Mouse (Mus musculus) kidney, embryonic 14.5 days (tissue): ENCODE measurements around the gene Nat8f2. TPM values are rescaled to one million over a fixed set of nuclear protein-coding genes. Genes with fewer than 3 reads are reported as not detected.
A peak's percentile ranks its signal among the peaks of the same experiment; 100 is the strongest.
"Not testable (repeated sequence)": the region's sequence is repeated elsewhere in the genome, so short reads cannot be mapped to it uniquely, and the experiment has no call there.

Experiments
- ATAC-seq: fragments of 200-750 bp; cut with Nextera tagmentation; 2 replicates; pipeline ENCODE4 v1.8.0; 2017; ENCODE audit warnings: moderate number of reproducible peaks, mild to moderate bottlenecking, moderate TSS enrichment, moderate library complexity; ENCODE audit not compliant: low FRiP score, low TSS enrichment
- H3K27ac ChIP-seq: fragments of 300-500 bp; sonication (generic); 2 replicates; pipeline ENCODE4 v1.5.1; 2014; ENCODE audit warnings: low read depth, mild to moderate bottlenecking, low read length, moderate library complexity, mixed read lengths
- H3K27me3 ChIP-seq: fragments of 300-500 bp; sonication (generic); 2 replicates; pipeline ENCODE4 v1.6.1; 2014; ENCODE audit warnings: mild to moderate bottlenecking, low read length; ENCODE audit not compliant: control insufficient read depth, insufficient read depth
- H3K36me3 ChIP-seq: fragments of 300-500 bp; sonication (generic); 2 replicates; pipeline ENCODE4 v1.6.1; 2014; ENCODE audit warnings: low read length, mixed read lengths; ENCODE audit not compliant: control insufficient read depth, insufficient read depth
- H3K4me1 ChIP-seq: fragments of 300-500 bp; sonication (generic); 2 replicates; pipeline ENCODE4 v1.6.1; 2014; ENCODE audit warnings: low read length, mixed read lengths; ENCODE audit not compliant: control insufficient read depth, insufficient read depth
- H3K4me2 ChIP-seq: fragments of 300-500 bp; sonication (generic); replicated peaks from 2 replicates; pipeline ENCODE4 v1.6.1; 2014; ENCODE audit warnings: low read depth, mild to moderate bottlenecking, low read length
- H3K4me3 ChIP-seq: fragments of 300-500 bp; sonication (generic); 2 replicates; pipeline ENCODE4 v1.5.1; 2014; ENCODE audit warnings: mild to moderate bottlenecking, low read length
- H3K9ac ChIP-seq: fragments of 300-500 bp; sonication (generic); 2 replicates; pipeline ENCODE4 v1.6.1; 2014; ENCODE audit warnings: low read depth, mild to moderate bottlenecking, low read length, moderate library complexity
- H3K9me3 ChIP-seq: fragments of 300-500 bp; sonication (generic); 2 replicates; pipeline ENCODE4 v1.6.1; 2016; ENCODE audit warnings: low read length; ENCODE audit not compliant: control insufficient read depth
- whole genome bisulfite sequencing: fragments of 180-500 bp; shearing (Covaris S2); extraction: QIAGEN DNeasy Blood & Tissue Kit; methylation state at CpG from one replicate; pipeline ENCODE4 v1.1.7; 2014; 5-methylcytosine and 5-hydroxymethylcytosine counted together
- polyA plus RNA-seq: library from polyadenylated mRNA; unstranded; fragments of >200 nt; fragmentation: Nextera tagmentation; extraction: Ambion mirVana; gene quantifications from 2 replicates; pipeline ENCODE4 v1.2.1, GENCODE M21; 2014

Gene Nat8f2
- polyA plus RNA-seq, 1 experiment from 2014 or later: 0.89 TPM

- not testable (repeated sequence) for H3K36me3 ChIP-seq, H3K27ac ChIP-seq, H3K4me1 ChIP-seq, H3K9me3 ChIP-seq, H3K27me3 ChIP-seq, H3K9ac ChIP-seq
- peak; percentile 86 for ATAC-seq
- Histone ChIP-seq H3K4me2 (peak within 1 kb of the TSS; percentile 8; the same call in 1 of the 2 replicates), H3K4me3 (peak within 1 kb of the TSS; percentile 17)
- WGBS: 16% methylated on average over 20 of the region's 20 CpGs
Measured at GRCm38 (mm10) chr6:85904642-85905061, 35.7 kb upstream of the Nat8f2 start, which contains the start of gene Nat8f4. Nat8f4 (minus strand) TSS chr6:85904884.

DNA sequence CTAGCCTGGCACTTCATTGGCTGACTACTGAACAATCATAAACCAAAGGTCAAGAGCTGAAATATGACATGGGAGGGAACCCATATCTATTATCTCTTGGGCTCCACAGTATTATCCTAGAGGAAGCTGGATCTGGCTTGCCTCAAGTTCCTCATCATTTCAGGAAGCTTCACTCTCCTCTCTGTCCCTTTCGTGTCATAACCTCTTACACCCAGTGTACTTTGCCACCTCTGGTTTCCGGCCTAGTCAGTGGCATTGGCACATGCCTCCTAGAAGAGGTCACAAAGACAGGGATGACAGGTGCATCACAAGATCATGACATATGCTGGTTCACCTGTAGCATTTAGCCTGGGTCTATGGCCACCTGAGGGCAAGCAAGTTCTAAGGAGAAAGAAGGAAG is 33.3 kb upstream of the Nat8f2 start:
- WGBS: 95% methylated on average over 2 of the region's 2 CpGs
- ATAC-seq: no peak
- no peaks in the 10 kb centered on the region for H3K4me1 ChIP-seq
- no peak overlapping the region for H3K27ac ChIP-seq
- H3K4me3 ChIP-seq: no peak overlapping the region
- no peaks in the 10 kb centered on the region for H3K9me3 ChIP-seq
- H3K9ac ChIP-seq: no peak overlapping the region
- no peaks in the 10 kb centered on the region for H3K27me3 ChIP-seq
- H3K36me3 ChIP-seq: no peaks in the 10 kb centered on the region
- no peak overlapping the region for H3K4me2 ChIP-seq

DNA sequence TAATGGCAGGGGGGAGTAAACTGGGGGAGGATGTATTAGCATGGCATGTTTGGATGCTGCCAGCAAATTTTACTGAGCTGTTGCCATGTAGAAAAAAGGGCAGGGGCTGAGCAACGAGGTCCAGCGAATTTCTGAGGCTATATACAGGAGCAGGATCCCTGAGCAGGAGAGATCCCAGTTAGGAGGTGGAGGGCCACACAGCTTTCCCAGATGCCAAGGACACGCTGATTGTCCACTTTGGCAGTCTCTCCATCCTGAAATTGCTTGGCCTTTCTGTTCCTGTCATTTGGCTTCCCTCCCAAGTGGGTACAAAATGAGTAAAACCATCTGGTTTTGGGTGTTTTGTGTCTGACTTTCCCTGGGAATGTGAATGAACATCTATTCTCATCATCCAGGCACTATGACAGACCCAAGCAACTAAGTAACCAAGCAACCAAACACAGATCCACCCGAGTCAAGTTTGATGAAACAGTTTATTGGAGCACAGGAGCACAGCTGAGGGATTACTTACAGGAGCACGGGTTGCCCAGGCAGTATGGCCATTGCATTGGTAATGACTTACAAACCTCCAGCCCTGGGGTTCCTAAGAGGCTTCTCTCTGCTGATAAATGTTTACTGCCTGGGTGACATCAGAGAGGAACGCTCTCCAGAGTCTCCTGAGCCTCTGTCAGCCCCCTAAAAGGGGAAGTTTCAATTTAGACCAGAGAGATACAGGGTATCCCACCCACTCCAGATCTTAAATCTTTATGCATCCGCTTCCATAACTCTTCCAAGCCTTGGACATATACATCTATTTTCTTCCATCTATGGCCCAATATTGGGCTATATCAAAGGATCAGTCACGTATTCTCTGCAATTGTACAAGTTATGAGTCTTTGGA is 29.9 kb upstream of the Nat8f2 start:
- H3K9me3 ChIP-seq, H3K4me2 ChIP-seq, H3K36me3 ChIP-seq, H3K27ac ChIP-seq, ATAC-seq, H3K4me3 ChIP-seq, H3K27me3 ChIP-seq, H3K9ac ChIP-seq, H3K4me1 ChIP-seq: not testable (repeated sequence)
- WGBS: 75% methylated on average over 7 of the region's 8 CpGs

GRCm38 (mm10) chr6:85895061-85895648 is 26.2 kb upstream of the Nat8f2 start:
- not testable (repeated sequence) for H3K4me3 ChIP-seq, H3K27ac ChIP-seq, H3K9ac ChIP-seq, H3K27me3 ChIP-seq, ATAC-seq, H3K4me1 ChIP-seq, H3K4me2 ChIP-seq, H3K36me3 ChIP-seq
- peaks cover 14% of the 10 kb centered on the region for H3K9me3 ChIP-seq
- WGBS: 74% methylated on average over 25 of the region's 25 CpGs

- Histone ChIP-seq H3K4me1 (no peaks in the 10 kb centered on the region), H3K4me3 (no peak overlapping the region), H3K27ac (no peak overlapping the region), H3K9me3 (peaks cover 14% of the 10 kb centered on the region), H3K9ac (no peak overlapping the region), H3K4me2 (no peak overlapping the region), H3K36me3 (no peaks in the 10 kb centered on the region), H3K27me3 (no peaks in the 10 kb centered on the region)
- 89% methylated on average over 2 of the region's 2 CpGs for WGBS
- no peak for ATAC-seq
Measured at GRCm38 (mm10) chr6:85888961-85889360, 20.0 kb upstream of the Nat8f2 start.

GRCm38 (mm10) chr6:85884311-85884710 is 15.4 kb upstream of the Nat8f2 start:
- Histone ChIP-seq H3K36me3 (no peaks in the 10 kb centered on the region), H3K4me1 (no peaks in the 10 kb centered on the region), H3K4me2 (no peak overlapping the region), H3K4me3 (no peak overlapping the region), H3K9me3 (peaks cover 10% of the 10 kb centered on the region), H3K27me3 (no peaks in the 10 kb centered on the region), H3K27ac (no peak overlapping the region), H3K9ac (no peak overlapping the region)
- no peak for ATAC-seq
- 97% methylated on average over 1 of the region's 1 CpGs for WGBS

- not testable (repeated sequence) for H3K4me2 ChIP-seq, H3K9ac ChIP-seq, H3K4me1 ChIP-seq, H3K36me3 ChIP-seq, H3K27ac ChIP-seq, H3K27me3 ChIP-seq, ATAC-seq, H3K4me3 ChIP-seq
- peaks cover 10% of the 10 kb centered on the region for H3K9me3 ChIP-seq
- 93% methylated on average over 9 of the region's 9 CpGs for WGBS
Measured at GRCm38 (mm10) chr6:85883246-85883645, 14.3 kb upstream of the Nat8f2 start.

DNA sequence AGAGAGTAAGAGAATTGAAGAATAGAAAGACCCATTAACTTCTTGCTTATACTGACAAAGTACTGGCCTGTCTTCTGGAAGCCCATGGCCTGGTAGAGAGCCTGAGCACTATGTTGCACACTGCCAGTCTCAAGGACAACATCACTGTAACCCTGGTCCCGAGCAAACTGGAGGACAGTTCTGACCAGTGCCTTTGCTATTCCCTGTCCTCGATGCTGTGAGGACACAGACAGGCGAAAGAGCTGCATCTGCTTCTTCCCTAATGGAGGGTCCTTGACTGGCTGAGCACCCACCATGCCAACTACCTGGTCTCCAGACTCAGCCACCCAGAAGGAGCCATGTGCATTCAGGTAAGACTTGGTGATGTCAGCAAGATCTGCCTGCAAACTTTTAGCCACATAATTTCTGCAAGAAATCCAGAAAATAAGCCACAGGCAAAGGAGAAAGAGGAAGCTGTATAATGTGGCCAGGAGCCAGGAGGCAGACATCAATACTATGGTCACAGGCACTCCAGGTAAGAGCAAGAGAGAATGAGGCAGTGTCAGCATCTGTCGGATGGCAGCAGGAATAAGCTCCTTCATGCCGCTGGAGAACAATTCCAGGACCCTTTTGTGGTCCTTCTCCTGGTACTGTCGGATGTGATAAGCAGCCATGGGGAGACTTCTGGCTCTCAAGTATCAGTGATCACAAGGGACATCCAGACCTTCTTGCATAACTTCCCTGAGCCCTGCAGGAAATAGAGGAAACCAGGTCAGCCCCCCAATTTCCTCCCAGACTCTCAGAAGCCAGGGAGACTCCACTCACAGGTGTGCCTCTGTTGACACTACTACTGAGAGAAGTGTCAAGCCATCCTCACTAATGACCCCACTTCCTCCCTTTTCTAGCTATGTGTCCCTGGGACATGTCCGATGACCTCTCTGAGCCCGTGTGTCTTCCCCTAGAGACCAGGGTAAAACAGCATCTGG is 950 bp downstream of the Nat8f2 start:
- 59% methylated on average over 8 of the region's 8 CpGs for WGBS
- H3K36me3 ChIP-seq: no peaks in the 10 kb centered on the region
- H3K4me3 ChIP-seq: no peak overlapping the region
- H3K4me2 ChIP-seq: no peak overlapping the region
- no peaks in the 10 kb centered on the region for H3K27me3 ChIP-seq
- ATAC-seq: no peak; the same call in 1 of the 2 replicates
- no peak overlapping the region for H3K27ac ChIP-seq
- no peaks in the 10 kb centered on the region for H3K9me3 ChIP-seq
- H3K9ac ChIP-seq: no peak overlapping the region
- H3K4me1 ChIP-seq: no peaks in the 10 kb centered on the region
